Mouse (Mus musculus) neural tube, postnatal 0 days (tissue): ENCODE data around the gene Gm7073. TPM values are rescaled to one million over a fixed set of nuclear protein-coding genes. Genes with fewer than 3 reads are reported as not detected.

Experiments used
- microRNA counts: library from miRNA; unstranded; fragments of <30 nt; microRNA quantifications from one replicate; lab custom pipeline; 2015
- microRNA-seq: library from miRNA; unstranded; fragments of <30 nt; microRNA quantifications from one replicate; pipeline ENCODE4, GENCODE M21; 2016
- polyA plus RNA-seq: library from polyadenylated mRNA; unstranded; fragments of >200 nt; fragmentation: Nextera tagmentation; extraction: Ambion mirVana; gene quantifications from 2 replicates; pipeline ENCODE4 v1.2.1, GENCODE M21; 2015

Gm7073 gene
- not detected in 2 replicates for polyA plus RNA-seq

DNA sequence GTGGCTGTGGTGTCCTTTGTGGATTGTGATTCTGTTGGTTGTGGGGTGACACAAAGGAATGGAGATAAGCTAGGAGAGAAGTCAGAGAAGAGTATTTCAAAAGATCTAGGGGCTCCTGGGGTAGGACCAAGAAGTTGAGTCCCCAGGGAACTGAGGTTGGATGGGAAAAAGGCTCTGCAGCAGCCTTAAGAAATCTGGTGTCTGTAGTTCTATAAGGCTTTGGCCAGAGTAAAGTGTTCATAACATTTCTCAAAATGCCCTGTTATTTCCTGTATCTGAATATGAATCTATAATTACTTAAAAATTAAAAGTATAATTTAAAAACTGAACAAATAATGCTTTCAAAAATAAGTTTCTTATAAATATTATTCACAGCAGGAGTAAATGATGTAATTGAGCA, at the start of gene Gm7073:
TSS of gene Gm7073 (minus strand) at position 101 of the 400 bp plus-strand sequence.

MicroRNA genes within 50 kb of the gene (microRNA counts, 519-probe panel; counts per million panel counts)
- 40.5 counts per million for microRNA mmu-miR-505 (lab: Ali Mortazavi, UCI)

Small RNA genes lying within 50 kb of the gene (microRNA-seq; reads per million reads assigned to microRNA genes)
- 93.7 reads per million, percentile 43 among the genes with 10 or more reads in this experiment for gene Mir505

Other genes with a start within 250 kb of the Gm7073 start
- 7.3 and 7.9 TPM in 2 replicates for gene Atp11c, start 53.4 kb upstream of the Gm7073 start, polyA plus RNA-seq